Mouse (Mus musculus): ENCODE data around the gene Timp4.

GRCm38 (mm10) chr6:115268551-115269385 lies 16.8 kb upstream of the Timp4 start:
- TF ChIP-seq POLR2A (IDR thresholded peaks at IDR 0.05; ENCODE audit: borderline replicate concordance, extremely low read depth, low read depth, low read length) (no peak), CTCF (IDR thresholded peaks at IDR 0.05; ENCODE audit: insufficient read depth, low read length) (no peak)

Measured in lung, adult 2 months (tissue).